Mouse (Mus musculus) megakaryocyte-erythroid progenitor cell, adult 5-6 weeks (primary cell): ENCODE data around the gene Tcea2. TPM values are rescaled to one million over a fixed set of nuclear protein-coding genes. Genes with fewer than 3 reads are reported as not detected.

Source experiments
- ATAC-seq: replicated peaks from 2 replicates; pipeline ENCODE4 v1.8.0; 2016; ENCODE audit warnings: mild to moderate bottlenecking, inconsistent platforms; ENCODE audit not compliant: severe bottlenecking, poor library complexity, low FRiP score, low TSS enrichment
- total RNA-seq, 2 experiments: library from RNA; stranded (forward) in 1 of 2; stranded (reverse) in 1 of 2; fragments of 200-1000, 215-1000 nt in 1 of 2; fragments of >200 nt in 1 of 2; fragmentation: Nextera tagmentation in 1 of 2; gene quantifications; 2 replicates each; pipeline ENCODE4 v1.2.3; 2014 to 2017

Gene Tcea2
- total RNA-seq, 2 experiments from 2014 or later = 3.4 to 9.0 TPM

- ATAC-seq = no peak
These were observed 15.7 kb downstream of the Tcea2 start for GRCm38 (mm10) chr2:181695776-181696175.

GRCm38 (mm10) chr2:181696801-181697420, 16.8 kb downstream of the Tcea2 start:
- ATAC-seq = no peak

DNA sequence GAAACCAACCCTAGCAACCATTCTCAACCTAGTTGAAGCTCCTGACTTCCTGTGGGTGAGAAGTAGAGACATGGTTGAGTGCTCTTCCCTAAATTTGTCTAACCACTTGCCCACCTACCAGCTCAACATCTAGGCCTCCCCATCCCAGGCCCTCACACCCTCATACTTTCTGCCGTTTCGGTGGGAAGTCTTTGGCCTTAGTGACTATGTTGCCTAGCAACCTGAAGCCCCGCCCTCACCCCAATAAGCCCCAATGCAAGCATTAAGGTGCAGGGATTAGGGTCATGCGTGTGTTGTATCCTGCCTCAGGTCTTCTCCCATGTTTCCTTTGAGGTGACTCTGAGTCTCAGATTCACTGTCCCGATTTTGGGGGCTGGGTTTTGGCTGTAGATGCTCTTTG, 18.1 kb downstream of the Tcea2 start, which contains the start of gene Lkaaear1:
TSS of gene Lkaaear1 (minus strand) at position 202 of the 400 bp plus-strand sequence.
- ATAC-seq = no peak

GRCm38 (mm10) chr2:181706668-181707067, 26.6 kb downstream of the Tcea2 start:
- ATAC-seq = peak; percentile 71; the same call in 1 of the 2 replicates

GRCm38 (mm10) chr2:181713749-181714148, 33.6 kb downstream of the Tcea2 start:
- no peak for ATAC-seq

- peak; percentile 69 for ATAC-seq
These were observed 34.8 kb downstream of the Tcea2 start, which contains the start of gene Oprl1 for GRCm38 (mm10) chr2:181714903-181715326. TSS of gene Oprl1 (plus strand) at chr2:181715016.

- no peak for ATAC-seq
These were observed 35.3 kb downstream of the Tcea2 start for GRCm38 (mm10) chr2:181715382-181715781.

DNA sequence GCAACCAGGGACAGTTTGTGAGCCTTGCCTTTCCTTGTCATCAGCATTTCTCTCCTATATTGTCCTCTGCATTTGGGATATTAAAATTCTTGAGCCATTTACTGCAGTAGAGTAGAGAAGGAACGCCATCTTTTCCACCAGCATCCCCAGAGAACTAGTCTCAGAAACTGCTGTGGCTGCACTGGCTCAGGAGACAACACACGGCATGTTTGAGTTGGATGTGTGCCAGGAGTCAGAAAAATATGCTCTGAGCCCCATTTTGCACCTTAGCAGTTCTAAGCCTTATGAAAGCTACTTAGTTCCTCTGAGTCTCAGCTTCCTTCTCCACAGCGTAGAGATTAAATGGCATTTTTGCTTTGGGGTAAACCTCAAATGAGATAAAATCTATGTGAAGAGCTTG, 36.9 kb downstream of the Tcea2 start:
- ATAC-seq = no peak

DNA sequence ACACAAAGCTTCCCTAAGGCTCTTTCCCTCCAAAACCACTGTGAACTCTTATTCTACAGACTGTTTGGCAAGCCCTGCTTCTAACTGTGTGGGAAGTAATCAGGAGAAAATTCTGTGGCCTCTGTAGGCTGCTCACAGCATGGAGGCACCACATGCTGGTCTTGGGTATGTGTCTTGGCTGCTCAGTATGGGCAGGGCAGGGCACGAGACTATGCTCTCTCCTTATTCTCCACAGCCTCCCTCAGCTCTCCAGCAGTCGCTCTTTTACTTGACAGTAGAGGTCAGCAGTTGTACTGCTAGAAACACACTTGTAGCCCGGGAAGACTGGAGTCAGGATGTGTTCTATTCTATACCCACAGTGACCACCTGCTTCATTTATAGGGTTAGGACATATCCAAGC, 40.0 kb downstream of the Tcea2 start:
- ATAC-seq = no peak

DNA sequence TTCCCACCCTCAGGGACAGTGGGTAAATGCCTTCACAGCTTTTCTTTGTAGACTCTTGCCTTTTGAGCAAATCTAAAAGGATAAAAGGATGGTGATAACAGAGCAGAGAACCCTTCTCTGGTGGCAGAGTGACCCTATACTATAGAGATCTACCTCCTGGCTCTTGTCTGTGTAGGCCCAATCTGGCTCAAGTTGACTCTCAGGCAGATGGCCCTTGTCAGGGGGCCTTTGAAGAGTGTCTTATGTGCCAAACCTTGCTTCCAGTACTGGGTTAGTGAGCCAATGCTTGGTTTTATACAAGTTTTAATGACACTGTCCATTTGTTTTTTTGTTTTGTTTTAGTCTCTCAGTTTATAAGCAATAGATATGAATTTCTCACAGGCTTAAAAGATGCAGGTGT, 41.1 kb downstream of the Tcea2 start:
- no peak for ATAC-seq

- ATAC-seq = peak; percentile 80
These were observed 42.1 kb downstream of the Tcea2 start for GRCm38 (mm10) chr2:181722213-181722612.

DNA sequence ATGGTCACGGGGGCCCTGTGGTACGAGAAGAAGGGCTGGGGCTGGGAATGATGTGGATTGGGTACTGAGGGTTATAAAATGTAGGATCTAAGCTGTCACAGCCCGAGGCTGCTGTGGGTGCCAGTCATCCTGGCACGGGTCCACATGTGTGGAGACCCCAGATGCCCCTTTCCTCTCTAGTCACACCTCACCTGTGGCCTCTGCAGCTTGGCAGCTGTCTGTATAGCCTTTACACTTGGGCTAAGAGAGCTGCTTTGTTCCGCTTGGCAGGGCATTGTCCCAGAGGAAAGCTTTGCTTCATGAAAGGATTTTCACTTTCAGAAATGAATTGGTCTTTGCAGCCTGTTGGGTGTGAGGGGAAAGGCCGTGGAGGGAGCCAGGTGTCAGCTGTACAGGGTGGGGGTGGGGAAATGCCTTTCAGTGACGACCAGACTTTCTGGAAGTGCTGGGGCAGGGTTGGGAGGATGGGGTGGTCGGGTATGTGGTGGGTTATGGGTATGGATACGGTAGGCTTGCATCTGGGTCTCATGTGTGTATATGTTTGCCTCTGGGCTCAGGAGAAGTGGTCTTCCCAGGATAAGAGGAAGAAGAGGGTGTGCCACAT, 47.7 kb downstream of the Tcea2 start:
- no peak for ATAC-seq

GRCm38 (mm10) chr2:181730051-181730450, 49.9 kb downstream of the Tcea2 start:
- no peak for ATAC-seq

Other genes starting within 250 kb of the Tcea2 start
- 22.8 and 38.7 TPM in 2 replicates for gene Zbtb46, start 220.9 kb upstream of the Tcea2 start, total RNA-seq (2014; fragmentation: Nextera tagmentation)
- 22.3 and 33.5 TPM in 2 replicates for gene Zbtb46, start 220.9 kb upstream of the Tcea2 start, total RNA-seq (2017)
- gene Abhd16b, start 187.1 kb upstream of the Tcea2 start, total RNA-seq (2014; fragmentation: Nextera tagmentation) = not detected in 2 replicates
- not detected in 2 replicates for gene Abhd16b, start 187.1 kb upstream of the Tcea2 start, total RNA-seq (2017)
- gene Tpd52l2, start 183.2 kb upstream of the Tcea2 start, total RNA-seq (2014; fragmentation: Nextera tagmentation) = 65.2 and 70.9 TPM in 2 replicates
- gene Tpd52l2, start 183.2 kb upstream of the Tcea2 start, total RNA-seq (2017) = 106 and 151 TPM in 2 replicates
- gene Dnajc5, start 159.8 kb upstream of the Tcea2 start, total RNA-seq (2014; fragmentation: Nextera tagmentation) = 38.6 and 48.6 TPM in 2 replicates
- gene Dnajc5, start 159.8 kb upstream of the Tcea2 start, total RNA-seq (2017) = 34.9 and 38.1 TPM in 2 replicates
- gene Uckl1, start 95.4 kb upstream of the Tcea2 start, total RNA-seq (2014; fragmentation: Nextera tagmentation) = 102 and 114 TPM in 2 replicates
- gene Uckl1, start 95.4 kb upstream of the Tcea2 start, total RNA-seq (2017) = 42.3 and 65.4 TPM in 2 replicates
- gene Prpf6, start 88.4 kb upstream of the Tcea2 start, total RNA-seq (2014; fragmentation: Nextera tagmentation) = 31.2 and 40.7 TPM in 2 replicates
- gene Prpf6, start 88.4 kb upstream of the Tcea2 start, total RNA-seq (2017) = 95.2 and 125 TPM in 2 replicates
- gene Zfp512b, start 87.5 kb upstream of the Tcea2 start, total RNA-seq (2014; fragmentation: Nextera tagmentation) = 43.1 and 46.6 TPM in 2 replicates
- gene Zfp512b, start 87.5 kb upstream of the Tcea2 start, total RNA-seq (2017) = 7.1 and 21.9 TPM in 2 replicates
- 1.6 and 3.5 TPM in 2 replicates for gene Samd10, start 81.1 kb upstream of the Tcea2 start, total RNA-seq (2014; fragmentation: Nextera tagmentation)
- 0.80 and 2.5 TPM in 2 replicates for gene Samd10, start 81.1 kb upstream of the Tcea2 start, total RNA-seq (2017)
- gene Gm29797, start 23.3 kb upstream of the Tcea2 start, total RNA-seq (2014; fragmentation: Nextera tagmentation) = not detected in 2 replicates
- gene Gm29797, start 23.3 kb upstream of the Tcea2 start, total RNA-seq (2017) = not detected in 2 replicates
- gene Sox18, start 8.7 kb upstream of the Tcea2 start, total RNA-seq (2014; fragmentation: Nextera tagmentation) = not detected in 2 replicates
- not detected in 2 replicates for gene Sox18, start 8.7 kb upstream of the Tcea2 start, total RNA-seq (2017)
- gene Rgs19, start 13.7 kb downstream of the Tcea2 start, total RNA-seq (2014; fragmentation: Nextera tagmentation) = 55.6 and 78.0 TPM in 2 replicates
- gene Rgs19, start 13.7 kb downstream of the Tcea2 start, total RNA-seq (2017) = 20.5 and 23.7 TPM in 2 replicates
- gene Lkaaear1, start 18.1 kb downstream of the Tcea2 start, total RNA-seq (2014; fragmentation: Nextera tagmentation) = not detected in 2 replicates
- not detected in 2 replicates for gene Lkaaear1, start 18.1 kb downstream of the Tcea2 start, total RNA-seq (2017)
- 0.90 TPM in 1 of 2 replicates, not detected in the other for gene Oprl1, start 34.7 kb downstream of the Tcea2 start, total RNA-seq (2014; fragmentation: Nextera tagmentation)
- gene Oprl1, start 34.7 kb downstream of the Tcea2 start, total RNA-seq (2017) = not detected in 2 replicates
- gene Myt1, start 83.0 kb downstream of the Tcea2 start, total RNA-seq (2014; fragmentation: Nextera tagmentation) = not detected in 2 replicates
- gene Myt1, start 83.0 kb downstream of the Tcea2 start, total RNA-seq (2017) = not detected in 2 replicates
- 19.3 and 40.0 TPM in 2 replicates for gene Pcmtd2, start 157.5 kb downstream of the Tcea2 start, total RNA-seq (2014; fragmentation: Nextera tagmentation)
- gene Pcmtd2, start 157.5 kb downstream of the Tcea2 start, total RNA-seq (2017) = 29.8 and 33.1 TPM in 2 replicates
- gene Polr3k, start 184.0 kb downstream of the Tcea2 start, total RNA-seq (2014; fragmentation: Nextera tagmentation) = 31.7 TPM in 2 replicates
- 37.6 and 39.4 TPM in 2 replicates for gene Polr3k, start 184.0 kb downstream of the Tcea2 start, total RNA-seq (2017)